Mouse (Mus musculus) ovary, adult 2 months (tissue): ENCODE data around the gene Ankrd63. TPM values are rescaled to one million over a fixed set of nuclear protein-coding genes. Genes with fewer than 3 reads are reported as not detected.

Experiments used
- polyA plus RNA-seq: library from polyadenylated mRNA; depleted of rRNA; stranded (reverse); fragments of >200 nt; gene quantifications from 2 replicates; pipeline ENCODE4 v1.2.3, GENCODE M21; 2012; rRNA removed

Ankrd63 gene
- polyA plus RNA-seq: 10.0 and 10.1 TPM in 2 replicates

GRCm38 (mm10) chr2:118703913-118704730, at the start of gene Ankrd63:
Gene Ankrd63 (minus strand): TSS chr2:118703963.

GRCm38 (mm10) chr2:118745232-118745884, 41.6 kb upstream of the Ankrd63 start, which contains the start of gene Inafm2:
Gene Inafm2 (plus strand): TSS chr2:118745758.

GRCm38 (mm10) chr2:118728337-118728736, 24.6 kb upstream of the Ankrd63 start, which contains the start of gene Plcb2:
Gene Plcb2 (minus strand): TSS chr2:118728438.

GRCm38 (mm10) chr2:118662902-118663803, 40.6 kb downstream of the Ankrd63 start, which contains the start of gene Pak6:
Gene Pak6 (plus strand): TSS chr2:118663303.

Other genes with a start within 250 kb of the Ankrd63 start
- 40.1 and 44.7 TPM in 2 replicates for gene Srp14, start 224.3 kb downstream of the Ankrd63 start, polyA plus RNA-seq
- gene Bmf, start 154.3 kb downstream of the Ankrd63 start, polyA plus RNA-seq: 32.2 and 42.6 TPM in 2 replicates
- gene Bub1b, start 105.8 kb downstream of the Ankrd63 start, polyA plus RNA-seq: 8.1 and 11.8 TPM in 2 replicates
- gene Pak6, start 40.7 kb downstream of the Ankrd63 start, polyA plus RNA-seq: 19.6 and 23.0 TPM in 2 replicates
- gene Plcb2, start 24.5 kb upstream of the Ankrd63 start, polyA plus RNA-seq: 4.2 and 8.4 TPM in 2 replicates
- 17.2 and 23.9 TPM in 2 replicates for gene Inafm2, start 41.8 kb upstream of the Ankrd63 start, polyA plus RNA-seq
- 7.4 and 7.8 TPM in 2 replicates for gene Ccdc9b, start 58.7 kb upstream of the Ankrd63 start, polyA plus RNA-seq
- gene Phgr1, start 68.8 kb upstream of the Ankrd63 start, polyA plus RNA-seq: 0.70 and 1.0 TPM in 2 replicates
- gene Disp2, start 75.8 kb upstream of the Ankrd63 start, polyA plus RNA-seq: 0.61 TPM in 2 replicates
- gene Knstrn, start 110.0 kb upstream of the Ankrd63 start, polyA plus RNA-seq: 3.9 and 6.0 TPM in 2 replicates
- 84.6 and 103 TPM in 2 replicates for gene Ivd, start 158.0 kb upstream of the Ankrd63 start, polyA plus RNA-seq
- 31.7 and 39.7 TPM in 2 replicates for gene Bahd1, start 196.4 kb upstream of the Ankrd63 start, polyA plus RNA-seq
- 31.2 and 33.1 TPM in 2 replicates for gene Chst14, start 222.5 kb upstream of the Ankrd63 start, polyA plus RNA-seq